8 mouse cellular contexts compared by ENCODE assay signal in the genomic region with DNA sequence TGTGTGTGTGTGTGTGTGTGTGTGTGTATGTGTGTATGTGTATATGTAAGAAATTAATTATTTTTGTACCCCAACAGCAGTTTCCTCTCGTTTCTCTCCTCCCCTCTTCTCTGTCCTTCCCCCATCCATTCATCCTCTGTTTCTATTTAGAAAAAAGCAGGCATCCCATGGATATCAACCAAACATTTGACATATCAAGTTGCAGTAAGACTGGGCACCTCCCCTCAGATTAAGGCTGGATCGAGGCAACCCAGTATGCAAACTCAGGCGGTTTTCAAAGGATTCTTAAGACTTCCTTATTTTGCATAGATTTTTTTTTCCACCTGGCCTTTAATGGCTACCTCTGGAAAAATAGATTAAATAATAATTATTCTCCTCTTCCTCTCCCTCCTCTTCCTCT. TPM values are rescaled to one million over a fixed set of nuclear protein-coding genes. Genes with fewer than 3 reads are reported as not detected.
DNase-seq lines count a peak whose midpoint lies in the region; ATAC-seq and TF ChIP-seq lines count a peak whose summit lies in the region.
"Had no signal": no experiment of that assay in that cellular context is flagged by ENCODE, and none has a peak within 500 bp of the region (broad histone marks: within the 10 kb centered on the region; RNA-seq: fewer than 3 reads in every experiment).

No protein-coding gene starts in this region.

- 6% methylated on average over 3 of the region's 3 CpGs for WGBS in lung, postnatal 0 days
- WGBS in hindbrain, embryonic 10.5 days = 19% methylated on average over 3 of the region's 3 CpGs
- 24% methylated on average over 3 of the region's 3 CpGs for WGBS in liver, embryonic 16.5 days (ENCODE audit: insufficient replicate concordance)

- no peak overlapping the region; the same call in 1 of the 2 replicates for H3K9ac ChIP-seq in lung, postnatal 0 days (replicated peaks; ENCODE audit: low read depth)
- no peak overlapping the region for H3K9ac ChIP-seq in liver, embryonic 16.5 days (ENCODE audit: low read depth, low read length)

- H3K9me3 ChIP-seq in lung, postnatal 0 days (ENCODE audit: low read length) = no peaks in the 10 kb centered on the region
- no peaks in the 10 kb centered on the region for H3K9me3 ChIP-seq in hindbrain, embryonic 10.5 days
- H3K9me3 ChIP-seq in liver, embryonic 16.5 days (replicated peaks; ENCODE audit: control insufficient read depth, low read length) = no peaks in the 10 kb centered on the region

- 0 out of 2 replicates have a peak, but pooled peaks cover 11% of the 10 kb centered on the region for H3K36me3 ChIP-seq in lung, postnatal 0 days (ENCODE audit: insufficient read depth, low read length)
- peaks cover 24% of the 10 kb centered on the region for H3K36me3 ChIP-seq in hindbrain, embryonic 10.5 days
- no peaks in the 10 kb centered on the region for H3K36me3 ChIP-seq in liver, embryonic 16.5 days (ENCODE audit: control insufficient read depth, insufficient read depth)

- no peak overlapping the region for H3K27ac ChIP-seq in lung, postnatal 0 days (ENCODE audit: low read length)
- peak overlapping the region; percentile 35; the same call in 1 of the 2 replicates for H3K27ac ChIP-seq in hindbrain, embryonic 10.5 days
- H3K27ac ChIP-seq in liver, embryonic 16.5 days (ENCODE audit: low read length) = no peak overlapping the region

- ATAC-seq in lung, postnatal 0 days = peak; percentile 15; the same call in 1 of the 2 replicates
- no peak for ATAC-seq in liver, embryonic 16.5 days (ENCODE audit: low read depth)
- ATAC-seq: inflammation-experienced regulatory T-cells, adult 6 months had no signal

- H3K27me3 ChIP-seq in lung, postnatal 0 days (replicated peaks; ENCODE audit: insufficient read depth, low read length) = no peaks in the 10 kb centered on the region
- no peaks in the 10 kb centered on the region for H3K27me3 ChIP-seq in hindbrain, embryonic 10.5 days (ENCODE audit: insufficient read depth, poor library complexity, severe bottlenecking)
- H3K27me3 ChIP-seq in liver, embryonic 16.5 days (ENCODE audit: control insufficient read depth, insufficient read depth, low read depth, low read length) = no peaks in the 10 kb centered on the region

- H3K4me1 ChIP-seq in lung, postnatal 0 days (ENCODE audit: insufficient read depth, low read depth, low read length) = 0 out of 2 replicates have a peak, but pooled peaks cover 5% of the 10 kb centered on the region
- peaks cover 37% of the 10 kb centered on the region for H3K4me1 ChIP-seq in hindbrain, embryonic 10.5 days (replicated peaks)
- no peaks in the 10 kb centered on the region; the same call in 1 of the 2 replicates for H3K4me1 ChIP-seq in liver, embryonic 16.5 days (ENCODE audit: control insufficient read depth, low read depth, low read length)

- TF ChIP-seq EP300 in lung, postnatal 0 days (IDR thresholded peaks at IDR 0.05) = no peak

- H3K4me3 ChIP-seq in lung, postnatal 0 days (ENCODE audit: low read depth, low read length) = peak overlapping the region; percentile 69
- peak overlapping the region; percentile 64 for H3K4me3 ChIP-seq in hindbrain, embryonic 10.5 days
- H3K4me3 ChIP-seq in liver, embryonic 16.5 days (ENCODE audit: low read depth, low read length) = no peak overlapping the region; the same call in 1 of the 2 replicates

- peak overlapping the region; percentile 90 for H3K4me2 ChIP-seq in lung, postnatal 0 days (replicated peaks; ENCODE audit: low read depth, low read length)
- H3K4me2 ChIP-seq in liver, embryonic 16.5 days (ENCODE audit: low read depth, low read length) = peak overlapping the region; percentile 63

- DNase-seq in lung, postnatal 0 days (ENCODE audit: low spot score) = peak; percentile 22
- no peak for DNase-seq in lung, postnatal 4 days
- DNase-seq in hindbrain, embryonic 10.5 days (ENCODE audit: low spot score) = no peak
- DNase-seq in right cerebral cortex, postnatal 36 days (ENCODE audit: low spot score in 2 of 2) = no peak
- no peak for DNase-seq in cerebellum, postnatal 36 days
- no peak for DNase-seq in embryo, embryonic 9.5 days (ENCODE audit: extremely low spot score)

- no peak for TF ChIP-seq CTCF in lung, postnatal 0 days (IDR thresholded peaks at IDR 0.05)

RNA-seq across cellular contexts. Expression of a gene that starts 0.8 kb away (rescaled TPM):
- polyA plus RNA-seq in lung, postnatal 0 days (2015; fragmentation: Nextera tagmentation; extraction: Ambion mirVana) = 8.3 and 9.9 TPM in 2 replicates
- 11.4 and 12.9 TPM in 2 replicates for polyA plus RNA-seq in hindbrain, embryonic 10.5 days (2016; fragmentation: Nextera tagmentation; extraction: Ambion mirVana)
- 1.7 and 1.9 TPM in 2 replicates for polyA plus RNA-seq in liver, embryonic 16.5 days (2015; fragmentation: Nextera tagmentation; extraction: Ambion mirVana)
- polyA plus RNA-seq: inflammation-experienced regulatory T-cells, adult 6 months had no signal

RNA-seq across cellular contexts. Expression of a gene that starts 10.5 kb away (rescaled TPM):
- polyA plus RNA-seq in lung, postnatal 0 days (2015; fragmentation: Nextera tagmentation; extraction: Ambion mirVana) = 142 and 152 TPM in 2 replicates
- polyA plus RNA-seq in hindbrain, embryonic 10.5 days (2016; fragmentation: Nextera tagmentation; extraction: Ambion mirVana) = 124 and 145 TPM in 2 replicates
- 102 and 122 TPM in 2 replicates for polyA plus RNA-seq in liver, embryonic 16.5 days (2015; fragmentation: Nextera tagmentation; extraction: Ambion mirVana)

RNA-seq across cellular contexts. Expression of a gene that starts 53.7 kb away (rescaled TPM):
- 17.2 and 18.5 TPM in 2 replicates for polyA plus RNA-seq in lung, postnatal 0 days (2015; fragmentation: Nextera tagmentation; extraction: Ambion mirVana)
- not detected in 2 replicates for polyA plus RNA-seq in hindbrain, embryonic 10.5 days (2016; fragmentation: Nextera tagmentation; extraction: Ambion mirVana)
- polyA plus RNA-seq in liver, embryonic 16.5 days (2015; fragmentation: Nextera tagmentation; extraction: Ambion mirVana) = 8.3 and 12.2 TPM in 2 replicates
- polyA plus RNA-seq: inflammation-experienced regulatory T-cells, adult 6 months had no signal
